Mouse (Mus musculus) layer of hippocampus, adult 11-12 months (tissue): Measurements from ENCODE around the gene Amacr.
"Not testable (repeated sequence)": the region's sequence is repeated elsewhere in the genome, so short reads cannot be mapped to it uniquely, and the experiment has no call there.

Source experiments
- DNase-seq: peaks from one replicate; pipeline ENCODE4 v3.0.0; 2022; ENCODE audit warnings: low spot score

Gene Amacr

DNA sequence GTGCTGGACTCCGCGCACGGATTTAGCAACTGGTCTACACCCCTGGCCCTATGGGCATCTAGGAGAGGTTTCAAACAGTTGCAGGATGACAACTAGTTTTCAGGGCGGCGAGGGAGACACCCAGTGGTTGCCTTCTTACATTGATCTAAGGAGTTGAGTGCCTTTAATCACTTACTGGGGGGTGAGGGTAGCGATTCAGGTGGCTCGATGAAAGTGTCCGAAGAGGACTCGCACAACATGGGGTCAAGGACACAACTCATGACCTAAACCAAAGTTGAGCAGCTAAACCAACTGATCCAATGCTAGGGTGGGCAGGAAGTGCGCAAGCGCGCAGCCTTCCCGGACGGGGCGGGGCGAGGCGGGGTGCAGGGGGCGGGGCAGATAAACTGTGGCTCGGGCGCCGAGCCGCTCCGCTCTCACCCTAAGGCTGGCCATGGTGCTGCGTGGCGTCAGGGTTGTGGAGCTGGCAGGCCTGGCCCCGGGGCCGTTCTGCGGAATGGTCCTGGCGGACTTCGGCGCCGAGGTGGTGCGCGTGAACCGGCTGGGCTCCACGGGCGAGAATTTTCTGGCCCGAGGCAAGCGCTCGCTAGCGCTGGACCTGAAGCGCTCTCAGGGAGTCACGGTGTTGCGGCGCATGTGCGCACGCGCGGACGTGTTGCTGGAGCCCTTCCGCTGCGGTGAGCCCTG, at the start of gene Amacr:
TSS of gene Amacr (plus strand) at position 380 of the 687 bp plus-strand sequence.
- DNase-seq: peak; percentile 92

- DNase-seq: no peak
Observed at GRCm38 (mm10) chr15:10933930-10934329, 47.6 kb upstream of the Amacr start.

DNA sequence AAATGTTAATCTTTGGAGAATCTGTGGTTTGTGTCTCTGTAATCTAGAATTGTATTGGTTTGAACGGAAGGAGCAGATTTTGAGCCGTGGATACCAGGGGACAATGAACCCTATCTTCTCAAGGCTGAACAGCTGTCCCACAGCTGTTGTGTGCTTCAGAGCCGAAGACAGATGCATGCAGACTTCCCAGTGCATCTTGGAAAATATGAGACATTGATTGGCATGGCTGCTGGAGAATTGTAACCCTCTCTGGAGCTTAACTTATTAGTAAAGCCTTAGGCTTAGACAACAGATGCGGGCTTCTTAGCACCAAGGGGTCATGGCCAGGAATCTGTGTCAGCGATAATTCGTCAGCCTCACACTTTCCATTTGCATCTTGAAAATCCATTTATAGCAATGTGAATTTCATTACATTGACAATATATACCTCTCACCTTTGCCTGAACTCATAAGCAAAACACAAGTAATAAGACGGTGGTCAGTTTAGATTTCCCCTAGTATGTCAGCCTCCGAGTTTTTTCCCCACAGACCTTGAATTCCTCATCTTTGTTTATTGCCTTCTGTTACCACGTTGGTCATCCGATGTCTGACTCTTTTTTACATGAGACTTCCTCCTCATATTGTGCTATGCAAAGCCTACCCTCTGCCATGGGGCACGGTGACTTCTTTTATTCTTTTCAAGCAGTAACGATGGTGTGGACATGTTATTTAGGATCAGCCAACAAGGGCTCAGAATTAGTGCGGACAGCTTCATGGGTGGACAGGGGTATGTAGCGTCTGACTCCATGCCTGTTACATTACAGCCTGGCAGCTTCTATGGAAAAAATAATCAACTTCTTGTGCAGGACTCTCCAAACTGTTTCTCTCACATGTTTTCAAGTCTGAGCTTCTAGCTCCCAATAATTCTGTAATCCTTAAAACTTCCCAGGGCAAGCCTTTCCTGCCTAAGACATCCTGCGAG, 41.1 kb upstream of the Amacr start:
- no peak for DNase-seq

- no peak for DNase-seq
Observed at GRCm38 (mm10) chr15:10941901-10942300, 39.7 kb upstream of the Amacr start.

DNA sequence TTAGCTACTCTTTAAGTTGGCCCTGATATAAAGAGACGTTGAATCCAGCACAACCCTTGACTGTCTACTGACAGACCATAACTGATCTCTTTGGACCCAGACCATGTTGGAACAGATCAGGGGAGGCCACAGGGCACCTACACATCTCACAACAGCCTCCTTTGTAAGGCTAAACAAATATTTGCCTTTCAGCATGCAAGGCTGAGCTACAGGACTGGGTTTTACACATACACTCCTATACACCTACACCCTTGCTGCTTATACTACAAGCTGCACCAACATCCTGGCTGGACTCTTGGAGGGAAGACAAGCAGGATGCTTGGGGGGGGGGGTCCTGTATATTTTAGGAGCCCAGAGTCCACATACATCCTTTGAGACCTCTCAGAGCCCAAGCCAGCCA, 33.7 kb upstream of the Amacr start:
- no peak for DNase-seq

DNA sequence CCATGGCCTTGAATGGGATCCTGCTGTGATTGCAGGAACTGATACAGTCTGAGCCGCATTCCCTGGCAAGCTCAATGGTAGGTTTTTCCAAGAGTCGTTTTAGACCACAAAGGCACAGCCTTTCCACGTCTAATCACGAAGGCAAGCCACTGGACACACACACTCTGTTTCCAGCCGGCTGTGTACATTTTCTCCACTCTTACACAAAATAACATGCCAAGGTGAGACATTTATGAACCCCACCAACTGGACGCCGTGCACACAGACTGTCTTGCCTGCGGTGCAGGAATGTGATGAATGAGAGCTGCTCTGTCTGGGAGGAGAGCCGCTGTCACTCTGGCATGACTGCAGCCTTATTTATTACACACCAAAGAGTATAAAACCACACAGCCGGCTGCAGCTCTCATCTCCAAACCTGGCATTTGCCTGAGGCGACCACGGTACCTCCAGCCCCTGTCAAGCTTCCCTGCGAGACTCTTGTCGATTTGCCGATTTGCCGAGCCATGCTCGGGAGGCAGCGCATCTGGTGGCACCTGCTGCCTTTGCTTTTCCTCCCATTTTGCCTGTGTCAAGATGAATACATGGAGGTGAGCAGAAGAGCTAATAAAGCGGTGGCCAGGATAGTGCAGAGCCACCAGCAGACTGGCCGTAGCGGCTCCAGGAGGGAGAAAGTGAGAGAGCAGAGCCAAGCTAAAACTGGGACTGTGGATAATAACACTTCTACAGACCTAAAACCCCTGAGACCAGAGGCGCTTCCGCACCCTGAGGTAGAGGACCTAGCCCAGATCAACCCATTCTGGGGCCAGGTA, 29.4 kb upstream of the Amacr start, which contains the start of gene C1qtnf3:
TSS of gene C1qtnf3 (plus strand) at position 382 of the 809 bp plus-strand sequence.
- DNase-seq: no peak

DNA sequence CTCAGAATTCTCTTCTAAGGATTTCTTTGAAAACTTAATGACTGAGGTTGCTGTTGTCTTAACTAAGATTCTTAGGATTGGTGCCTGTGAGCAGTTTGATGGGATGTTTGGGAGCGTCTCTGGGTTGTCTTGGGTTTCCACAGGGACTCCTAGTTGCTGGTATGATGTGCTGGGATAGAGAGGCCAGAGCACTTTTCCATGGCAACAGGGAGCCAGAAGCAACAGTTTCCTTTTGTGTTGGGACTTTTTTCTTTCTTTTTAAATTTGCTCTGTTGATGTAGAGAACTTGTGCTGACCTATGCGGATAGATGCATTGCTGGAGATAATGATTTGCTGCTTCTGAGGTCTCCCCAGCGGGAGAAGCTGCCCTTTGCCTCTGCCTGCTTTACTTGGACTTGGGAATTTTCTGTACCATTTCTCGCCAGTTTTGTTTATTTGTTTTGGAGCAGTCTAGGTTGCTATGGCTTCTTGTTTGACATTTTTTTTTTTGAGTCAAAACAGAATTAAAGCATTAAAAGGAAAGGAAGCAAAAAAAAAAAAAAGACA, 28.7 kb upstream of the Amacr start:
- no peak for DNase-seq

GRCm38 (mm10) chr15:10953465-10953864, 28.1 kb upstream of the Amacr start:
- no peak for DNase-seq

DNA sequence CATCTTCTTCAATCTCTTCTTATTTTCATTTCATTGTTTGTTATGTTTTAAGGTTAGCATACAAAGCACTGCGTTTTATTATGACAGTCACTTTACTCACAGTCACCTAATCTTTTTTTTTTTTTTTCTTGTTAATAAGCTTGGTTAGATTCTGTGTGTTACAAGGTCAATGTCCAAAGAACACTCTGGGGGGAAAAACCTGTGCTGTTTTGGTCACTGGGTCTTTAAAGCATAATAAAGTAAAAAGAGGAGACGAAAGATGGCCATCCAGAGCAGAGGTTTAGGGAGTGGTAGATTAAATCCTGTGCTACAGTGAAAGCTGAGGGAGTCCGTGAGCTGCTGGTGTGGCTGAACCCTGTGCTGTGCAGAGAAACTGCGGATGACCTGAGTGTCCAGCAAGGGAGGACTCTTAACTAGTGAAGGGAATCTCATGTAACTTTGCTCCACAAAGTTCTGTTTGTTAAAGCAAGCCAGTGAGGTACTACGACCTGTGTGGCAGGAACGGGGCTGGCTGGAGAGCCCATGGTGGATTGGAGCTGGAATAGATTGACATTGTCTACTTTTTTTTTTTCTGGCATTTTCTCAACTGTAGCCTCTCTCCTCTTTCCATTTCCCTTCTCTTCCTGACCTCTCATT, 27.1 kb upstream of the Amacr start:
- no peak for DNase-seq

- DNase-seq: no peak
Observed at GRCm38 (mm10) chr15:10955156-10955555, 26.4 kb upstream of the Amacr start.

GRCm38 (mm10) chr15:10956706-10957105, 24.9 kb upstream of the Amacr start:
- DNase-seq: no peak

DNA sequence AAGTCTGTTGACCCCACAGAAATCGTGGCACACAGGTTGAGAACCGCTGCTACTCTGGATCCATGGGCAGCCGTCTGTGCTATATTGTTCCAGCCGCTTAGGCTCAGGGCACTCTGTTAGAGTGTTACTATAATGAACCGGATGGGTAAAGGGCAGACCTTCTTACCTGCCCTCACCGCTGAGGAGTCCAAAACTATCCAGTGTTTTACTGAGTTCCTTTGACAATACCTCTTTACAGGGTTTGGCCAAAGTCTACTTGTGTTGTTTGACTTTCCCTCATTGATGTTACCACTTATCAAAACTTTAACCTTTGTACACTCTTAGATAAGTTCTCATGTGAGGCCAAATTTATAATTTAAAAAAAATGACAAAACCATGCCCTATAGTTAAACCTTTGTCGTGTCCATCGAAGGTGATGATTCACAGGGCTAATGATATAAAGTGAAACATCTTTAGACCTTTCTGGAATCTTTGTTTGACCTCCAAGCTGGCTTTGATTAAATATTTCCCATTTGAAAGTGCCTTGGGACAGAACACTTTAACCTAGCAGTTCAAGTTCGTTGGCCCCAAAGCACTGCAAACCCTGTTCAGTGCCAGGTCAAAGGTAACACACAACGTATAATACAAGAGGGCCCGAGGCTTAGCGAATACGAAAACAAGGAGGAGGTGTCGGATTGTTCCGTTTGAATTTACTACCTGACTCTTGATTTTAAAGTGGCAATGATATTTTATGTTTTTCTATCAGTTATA, 22.1 kb upstream of the Amacr start:
- DNase-seq: no peak

- DNase-seq: no peak
Observed at GRCm38 (mm10) chr15:10960267-10960666, 21.3 kb upstream of the Amacr start.

GRCm38 (mm10) chr15:10962601-10963000, 19.0 kb upstream of the Amacr start:
- DNase-seq: no peak

DNA sequence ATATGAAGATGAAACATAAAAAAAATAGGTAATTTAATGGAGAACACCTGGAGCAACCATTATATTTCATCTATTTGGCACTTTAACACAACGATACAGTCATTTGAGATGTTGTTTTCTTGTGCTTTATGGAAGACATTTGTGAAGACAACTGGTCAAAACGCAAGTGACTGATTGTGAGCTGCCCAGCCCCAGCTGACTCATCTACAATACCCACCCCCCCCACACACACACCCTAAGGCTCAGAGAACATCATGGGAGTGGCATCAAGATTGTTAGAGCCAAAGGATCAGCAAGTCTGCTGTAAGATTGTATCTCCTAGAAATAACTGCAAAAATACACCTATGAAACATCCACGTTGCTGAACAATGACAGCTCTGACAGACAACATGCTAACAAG, 12.1 kb upstream of the Amacr start:
- DNase-seq: no peak

DNA sequence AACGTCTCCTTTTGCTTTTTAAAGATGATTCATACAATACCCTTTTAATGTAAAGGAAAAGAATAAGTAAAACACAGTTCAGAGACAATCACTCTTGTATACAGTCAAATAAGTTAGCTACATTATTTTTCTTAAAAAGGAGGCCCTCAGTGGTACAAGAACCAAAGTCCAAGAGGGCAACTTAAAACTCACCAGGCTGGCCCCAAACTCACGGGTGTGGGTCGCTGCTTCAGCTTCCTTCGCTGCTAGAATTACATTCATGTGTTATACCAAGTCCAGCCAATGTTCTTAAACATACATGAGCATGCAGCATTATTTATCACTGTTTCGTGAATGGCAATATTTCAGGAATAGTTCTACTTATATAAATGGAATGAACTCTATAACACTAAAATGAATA, 10.8 kb upstream of the Amacr start:
- no peak for DNase-seq

DNA sequence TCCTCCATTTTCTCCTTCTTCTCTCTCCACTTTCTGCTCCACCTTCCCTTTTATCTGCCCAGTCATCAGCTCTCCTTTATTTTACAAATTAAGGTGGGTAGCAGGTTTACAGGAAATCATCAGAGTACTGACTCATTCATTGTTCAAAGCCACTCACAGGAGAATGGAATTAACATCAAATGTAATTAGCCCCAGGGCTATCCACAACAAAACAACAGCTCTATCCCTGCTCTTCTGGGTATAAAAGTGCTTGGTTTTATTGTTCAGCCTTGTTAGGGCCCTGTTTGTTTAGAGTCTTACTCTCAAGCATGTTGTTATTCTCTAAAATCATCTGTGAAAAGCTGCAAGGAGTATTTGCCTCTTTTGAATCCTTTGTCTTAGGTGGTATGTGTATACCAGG, 4.4 kb upstream of the Amacr start:
- DNase-seq: no peak

DNA sequence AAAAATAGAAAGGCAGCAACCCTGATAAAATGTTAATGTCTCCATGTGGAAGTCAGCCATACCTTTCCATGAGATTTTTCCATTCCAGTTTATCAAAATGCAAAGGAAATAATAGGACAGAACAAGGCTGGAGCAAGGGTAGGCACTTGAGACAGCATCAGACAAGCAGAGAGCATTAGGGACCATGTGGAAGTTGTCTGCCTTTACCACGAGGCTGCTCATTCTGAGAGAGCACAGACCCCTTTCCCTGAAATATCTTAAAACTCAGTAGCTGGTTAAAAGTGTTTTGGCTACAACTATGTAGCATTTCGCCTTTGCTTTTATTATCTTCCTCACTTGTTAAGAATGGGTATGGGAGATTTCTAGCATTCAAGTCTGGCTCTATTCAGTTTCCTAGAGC, 844 bp upstream of the Amacr start:
- DNase-seq: no peak

DNA sequence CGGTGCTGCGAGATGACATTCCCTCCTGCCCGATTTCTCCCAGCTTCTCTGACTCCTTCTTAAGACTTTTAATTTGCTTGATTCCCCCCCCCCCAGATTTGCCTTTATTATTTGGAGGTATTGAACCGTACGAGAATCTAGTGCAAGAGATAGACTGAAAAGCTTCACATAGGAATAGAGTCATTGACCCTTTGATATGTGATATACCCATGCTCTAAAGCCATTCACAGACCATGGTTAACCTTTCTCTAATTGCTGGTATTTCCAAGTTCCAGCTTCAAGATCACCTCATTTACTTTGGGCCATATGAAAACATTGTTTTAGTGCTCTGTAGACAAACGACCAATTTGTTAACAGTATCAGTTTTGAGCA, 494 bp downstream of the Amacr start:
- no peak for DNase-seq

DNA sequence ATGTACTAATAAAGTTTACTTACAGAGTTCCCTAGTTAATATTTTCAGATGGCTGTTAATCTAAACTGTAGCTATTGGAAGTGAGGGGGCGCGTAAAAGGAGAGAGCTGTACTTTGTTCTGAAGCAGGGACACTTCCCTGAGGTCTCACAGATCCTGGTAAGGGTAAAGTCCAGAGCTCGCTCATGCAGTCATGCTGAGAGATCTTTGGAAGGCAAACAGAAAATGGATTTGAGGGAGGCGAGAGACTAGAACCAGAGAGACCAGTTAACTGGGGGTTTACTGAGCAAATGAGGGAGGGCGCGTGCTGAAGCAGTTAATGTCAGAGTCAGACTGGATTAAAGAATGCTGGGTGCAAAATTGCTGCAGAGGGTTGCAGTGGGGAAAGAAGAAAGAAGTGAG, 4.2 kb downstream of the Amacr start:
- no peak for DNase-seq

DNA sequence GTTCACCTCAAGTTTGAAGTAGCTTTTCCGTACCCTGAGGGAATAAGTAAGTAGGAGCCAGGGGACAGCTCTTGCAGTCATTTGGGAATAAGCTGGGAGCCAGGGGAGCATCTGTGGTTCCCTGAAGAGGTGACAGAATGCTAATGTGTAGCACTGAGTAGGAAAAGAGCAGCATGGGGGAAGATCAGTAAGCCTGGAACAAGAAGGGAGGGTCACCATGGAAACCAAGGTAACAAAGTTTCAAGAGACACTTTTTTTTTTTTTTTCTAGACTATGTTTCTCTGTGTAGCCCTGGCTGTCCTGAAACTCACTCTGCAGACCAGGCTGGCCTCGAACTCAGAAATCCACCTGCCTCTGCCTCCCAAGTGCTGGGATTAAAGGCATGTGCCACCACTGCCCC, 4.9 kb downstream of the Amacr start:
- not testable (repeated sequence) for DNase-seq
